Mouse (Mus musculus) bone marrow macrophage, adult 2 months (primary cell): ENCODE data around the gene Sgcd. TPM values are rescaled to one million over a fixed set of nuclear protein-coding genes. Genes with fewer than 3 reads are reported as not detected.

Experiments used
- H3K27ac ChIP-seq: 2 replicates; pipeline ENCODE4 v1.5.1; 2012; ENCODE audit warnings: low read depth, low read length; ENCODE audit not compliant: insufficient read depth
- H3K4me1 ChIP-seq: 2 replicates; pipeline ENCODE4 v1.6.1; 2012; ENCODE audit warnings: low read length; ENCODE audit not compliant: control insufficient read depth, insufficient read depth
- H3K4me3 ChIP-seq: 2 replicates; pipeline ENCODE4 v1.5.1; 2012; ENCODE audit warnings: mild to moderate bottlenecking, low read length, moderate library complexity; ENCODE audit not compliant: insufficient read depth
- CTCF ChIP-seq: IDR thresholded peaks from 2 replicates; pipeline ENCODE4 v1.5.1; 2012; ENCODE audit warnings: low read depth, mild to moderate bottlenecking, low read length, moderate library complexity
- POLR2A ChIP-seq: IDR thresholded peaks from 2 replicates; pipeline ENCODE4 v1.6.1; 2012; ENCODE audit warnings: mild to moderate bottlenecking, low read depth, low read length, borderline replicate concordance
- polyA plus RNA-seq: library from polyadenylated mRNA; stranded (reverse); fragments of >200 nt; gene quantifications from 2 replicates; pipeline ENCODE4 v1.2.4, GENCODE M21; 2012; ENCODE audit not compliant: missing spikeins, insufficient read depth, insufficient read length

Gene Sgcd
- polyA plus RNA-seq, 1 experiment, result not detected

GRCm38 (mm10) chr11:47063690-47064089 lies 925.1 kb downstream of the Sgcd start:
- TF ChIP-seq POLR2A (no peak), CTCF (no peak)
- H3K27ac ChIP-seq, result no peak overlapping the region
- peaks cover 3% of the 10 kb centered on the region for H3K4me1 ChIP-seq
- no peak overlapping the region for H3K4me3 ChIP-seq

GRCm38 (mm10) chr11:47050390-47050789 lies 938.4 kb downstream of the Sgcd start:
- TF ChIP-seq CTCF, result no peak
- TF ChIP-seq POLR2A, result no peak
- Histone ChIP-seq H3K4me1 (no peaks in the 10 kb centered on the region), H3K4me3 (no peak overlapping the region), H3K27ac (no peak overlapping the region)

DNA sequence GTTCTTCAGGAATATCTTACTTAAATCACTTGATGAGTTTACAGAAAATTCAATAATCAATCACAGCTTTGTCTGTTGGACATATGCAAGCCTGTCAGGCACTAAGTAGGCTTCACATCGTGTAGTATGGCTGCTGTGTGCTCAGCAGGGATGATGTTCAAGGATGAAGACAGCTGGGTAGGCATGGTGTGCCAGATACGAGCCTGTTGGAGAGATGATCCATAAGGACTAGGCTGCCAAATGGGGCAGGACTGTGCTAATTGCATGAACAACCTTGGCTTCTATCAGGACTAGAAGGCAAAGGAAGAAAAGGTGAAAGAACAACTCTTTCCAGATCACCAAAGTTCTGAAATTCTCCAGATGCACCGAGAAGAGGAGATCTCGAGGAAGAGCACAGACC lies 939.0 kb downstream of the Sgcd start:
- Histone ChIP-seq H3K27ac (no peak overlapping the region), H3K4me3 (no peak overlapping the region), H3K4me1 (no peaks in the 10 kb centered on the region)
- TF ChIP-seq CTCF, result no peak
- no peak for TF ChIP-seq POLR2A

- Histone ChIP-seq H3K4me3 (no peak overlapping the region), H3K4me1 (no peaks in the 10 kb centered on the region), H3K27ac (no peak overlapping the region)
- TF ChIP-seq CTCF (no peak), POLR2A (no peak)
These were observed 956.5 kb downstream of the Sgcd start for GRCm38 (mm10) chr11:47032318-47032717.

DNA sequence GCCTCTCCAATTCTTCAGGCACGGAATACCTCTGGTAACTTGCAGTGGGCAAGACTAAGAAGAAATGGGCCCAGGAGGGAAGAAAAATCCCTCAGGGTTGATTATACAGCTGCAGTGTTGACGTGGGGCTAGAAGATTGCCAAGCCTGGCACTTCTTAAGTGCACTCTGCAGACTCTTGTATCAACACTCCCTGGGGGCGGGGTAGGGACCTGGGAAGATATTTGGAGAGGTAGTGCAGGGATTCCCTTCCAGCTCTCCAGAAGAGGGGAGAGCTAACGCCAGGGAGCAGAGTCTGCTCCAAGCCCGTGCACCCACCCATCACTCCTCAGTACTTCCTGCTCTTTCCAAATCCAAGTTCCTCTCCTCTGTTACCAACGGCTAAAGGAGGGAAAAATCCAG lies 967.9 kb downstream of the Sgcd start:
- no peak for TF ChIP-seq POLR2A
- TF ChIP-seq CTCF, result no peak
- Histone ChIP-seq H3K4me1 (no peaks in the 10 kb centered on the region), H3K27ac (no peak overlapping the region), H3K4me3 (no peak overlapping the region)

DNA sequence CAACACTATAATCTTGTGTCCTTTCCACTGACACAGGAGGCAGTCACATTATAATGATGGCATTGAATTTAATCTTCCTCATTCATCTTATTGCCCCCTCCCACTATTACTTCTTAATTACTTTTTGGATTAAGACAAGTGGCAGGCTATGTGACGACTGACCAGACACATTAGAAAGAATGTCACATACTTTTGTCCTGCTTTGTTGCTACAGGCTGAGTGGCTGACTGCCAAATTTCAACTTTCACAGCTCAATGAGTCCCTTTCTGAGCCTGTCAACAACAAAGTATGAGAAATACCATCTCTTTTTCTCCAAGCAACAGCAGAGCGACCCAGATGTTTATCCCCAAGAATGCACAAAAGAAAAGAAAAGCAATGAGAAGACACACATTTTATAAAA lies 970.6 kb downstream of the Sgcd start:
- no peak overlapping the region for H3K27ac ChIP-seq
- H3K4me3 ChIP-seq, result no peak overlapping the region
- TF ChIP-seq POLR2A, result no peak
- no peak for TF ChIP-seq CTCF
- no peaks in the 10 kb centered on the region for H3K4me1 ChIP-seq

DNA sequence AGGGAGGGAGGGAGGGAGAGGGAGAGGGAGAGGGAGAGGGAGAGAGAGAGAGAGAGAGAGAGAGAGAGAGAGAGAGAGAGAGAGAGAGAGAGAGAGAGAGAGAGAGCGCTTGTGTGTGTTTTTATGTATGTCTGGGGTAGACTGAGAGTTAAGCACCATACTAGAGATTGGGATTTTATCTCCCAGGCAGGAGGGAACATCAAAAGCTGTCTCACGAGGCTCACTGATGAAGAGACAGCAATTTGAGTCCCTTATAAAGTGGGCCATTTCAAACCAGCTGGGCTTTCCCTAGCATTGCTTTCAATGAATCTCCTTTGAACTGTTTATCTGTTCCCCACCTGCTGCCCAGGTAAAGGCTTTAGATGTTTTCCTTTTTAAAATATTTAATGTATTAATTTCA lies 973.1 kb downstream of the Sgcd start:
- Histone ChIP-seq H3K27ac (no peak overlapping the region), H3K4me1 (no peaks in the 10 kb centered on the region), H3K4me3 (no peak overlapping the region)
- TF ChIP-seq POLR2A (no peak), CTCF (no peak)

- TF ChIP-seq POLR2A, result no peak
- TF ChIP-seq CTCF, result no peak
- no peak overlapping the region for H3K4me3 ChIP-seq
- H3K4me1 ChIP-seq, result no peaks in the 10 kb centered on the region
- H3K27ac ChIP-seq, result no peak overlapping the region
These were observed 974.5 kb downstream of the Sgcd start for GRCm38 (mm10) chr11:47014278-47014677.

- H3K4me1 ChIP-seq, result no peaks in the 10 kb centered on the region
These were observed 978.6 kb downstream of the Sgcd start for GRCm38 (mm10) chr11:47010166-47010565.

GRCm38 (mm10) chr11:47005301-47005875 lies 983.4 kb downstream of the Sgcd start:
- Histone ChIP-seq H3K27ac (no peak overlapping the region), H3K4me1 (no peaks in the 10 kb centered on the region), H3K4me3 (no peak overlapping the region)
- TF ChIP-seq CTCF, result no peak
- TF ChIP-seq POLR2A, result no peak

More at GRCm38 (mm10) chr11:47010166-47010565, 978.6 kb downstream of the Sgcd start:
- TF ChIP-seq CTCF (no peak), POLR2A (no peak)
- H3K4me3 ChIP-seq, result no peak overlapping the region
- H3K27ac ChIP-seq, result no peak overlapping the region

- TF ChIP-seq POLR2A (no peak), CTCF (no peak)
These were observed 1049.5 kb downstream of the Sgcd start for GRCm38 (mm10) chr11:46939311-46939710.

More at GRCm38 (mm10) chr11:46939311-46939710, 1049.5 kb downstream of the Sgcd start:
- H3K4me1 ChIP-seq, result no peaks in the 10 kb centered on the region
- H3K4me3 ChIP-seq, result no peak overlapping the region
- H3K27ac ChIP-seq, result no peak overlapping the region
